Mouse (Mus musculus) embryonic fibroblast, embryonic 13.5 days (primary cell): ENCODE measurements around the gene Ppil4.

ENCODE experiments used
- CTCF ChIP-seq: IDR thresholded peaks from 2 replicates; pipeline ENCODE4 v1.5.1; 2011; ENCODE audit warnings: mild to moderate bottlenecking, control low read depth, low read length, moderate library complexity, borderline replicate concordance; ENCODE audit not compliant: insufficient read depth
- POLR2A ChIP-seq: IDR thresholded peaks from 2 replicates; pipeline ENCODE4 v1.6.1; 2011; ENCODE audit warnings: low read depth, mild to moderate bottlenecking, control low read depth, low read length, moderate library complexity

GRCm38 (mm10) chr10:7832171-7832676, 39.5 kb downstream of the Ppil4 start, which contains the start of gene Zc3h12d:
- TF ChIP-seq POLR2A (no peak), CTCF (no peak)
